Mouse (Mus musculus) liver, embryonic 18 days (tissue): ENCODE measurements around the gene Wbp4. TPM values are rescaled to one million over a fixed set of nuclear protein-coding genes. Genes with fewer than 3 reads are reported as not detected.

Experiments used
- polyA plus RNA-seq: library from polyadenylated mRNA; depleted of rRNA; stranded (reverse); fragments of >200 nt; gene quantifications from 2 replicates; pipeline ENCODE4 v1.2.3, GENCODE M21; 2012; rRNA removed

Wbp4 gene
- 5.4 and 6.0 TPM in 2 replicates for polyA plus RNA-seq

DNA sequence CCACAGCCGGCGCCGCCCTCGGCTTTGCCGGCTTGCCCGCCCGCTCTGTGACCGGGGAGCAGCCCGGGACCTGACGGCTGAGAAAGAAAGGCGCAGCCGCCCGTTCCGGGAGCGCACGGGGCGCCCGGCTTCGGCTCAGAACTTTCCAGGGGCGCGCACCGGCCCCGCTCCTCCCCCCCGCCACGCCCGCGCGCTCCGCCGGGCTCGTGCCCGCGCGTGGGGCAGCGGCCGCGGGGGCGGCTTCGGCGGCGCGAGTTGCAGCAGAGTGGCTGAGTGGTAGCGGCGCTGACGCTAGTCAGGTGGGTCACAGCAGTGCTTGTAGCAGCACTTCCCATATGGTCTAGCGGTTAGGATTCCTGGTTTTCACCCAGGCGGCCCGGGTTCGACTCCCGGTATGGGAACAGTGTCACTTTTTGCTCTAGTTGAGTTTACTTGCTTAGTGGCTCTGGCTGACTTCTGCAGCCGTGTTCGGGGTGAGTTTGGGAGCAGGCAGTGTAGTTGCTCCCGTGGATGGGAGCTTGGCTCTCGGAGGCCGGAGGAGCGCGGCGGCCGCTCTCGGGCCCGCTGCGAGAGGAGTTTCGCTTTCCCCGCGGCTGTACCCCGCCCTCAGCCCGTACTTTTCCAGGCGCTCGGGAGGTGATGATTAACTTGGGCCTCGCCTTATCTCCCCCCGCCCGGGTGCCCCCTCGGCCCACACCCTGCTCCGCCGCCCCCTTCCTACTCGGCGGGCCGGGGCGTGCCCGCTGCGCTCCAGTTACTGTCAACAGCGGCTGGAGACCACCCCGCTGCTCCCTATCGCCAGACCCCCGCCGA is at the start of gene Wbp4:
Wbp4 (minus strand) TSS at position 182 of the 813 bp plus-strand sequence.

DNA sequence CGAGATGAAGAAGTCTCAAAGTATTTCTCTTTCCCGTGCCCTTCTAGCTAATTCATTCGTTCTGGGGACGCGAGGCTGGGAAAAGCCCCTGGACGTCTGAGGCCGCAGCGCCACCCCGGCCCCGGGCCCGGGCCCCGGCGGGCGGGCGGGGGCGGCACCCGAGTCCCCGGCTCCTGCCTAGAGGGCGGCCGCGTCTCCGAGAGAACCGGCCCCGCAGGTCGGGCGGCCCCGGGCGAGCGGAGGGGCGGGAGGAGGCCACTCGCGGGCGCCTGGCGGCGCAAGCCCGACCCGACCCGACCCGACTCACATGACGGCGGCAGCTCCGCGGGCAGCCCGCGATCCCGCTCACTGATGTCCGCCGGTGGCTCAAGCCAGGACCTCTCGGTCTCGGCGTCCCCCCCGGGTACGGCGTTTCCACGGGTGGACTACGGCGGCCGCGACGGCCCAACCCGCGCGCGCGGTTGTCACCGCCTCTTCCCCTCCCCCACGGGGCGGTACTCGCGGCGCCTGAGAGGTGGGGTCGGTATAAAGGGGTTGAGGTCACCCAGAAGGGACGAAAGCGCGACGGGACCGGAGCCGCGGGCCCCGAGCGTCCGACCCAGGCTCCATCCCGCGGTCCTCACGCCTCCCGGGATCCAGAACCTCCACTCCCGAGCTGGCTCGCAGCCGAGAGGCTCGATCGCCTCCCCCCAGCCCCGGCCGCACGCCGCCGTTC is 539 bp downstream of the Wbp4 start, which contains the start of gene Elf1:
Elf1 (plus strand) TSS at position 571 of the 715 bp plus-strand sequence.

DNA sequence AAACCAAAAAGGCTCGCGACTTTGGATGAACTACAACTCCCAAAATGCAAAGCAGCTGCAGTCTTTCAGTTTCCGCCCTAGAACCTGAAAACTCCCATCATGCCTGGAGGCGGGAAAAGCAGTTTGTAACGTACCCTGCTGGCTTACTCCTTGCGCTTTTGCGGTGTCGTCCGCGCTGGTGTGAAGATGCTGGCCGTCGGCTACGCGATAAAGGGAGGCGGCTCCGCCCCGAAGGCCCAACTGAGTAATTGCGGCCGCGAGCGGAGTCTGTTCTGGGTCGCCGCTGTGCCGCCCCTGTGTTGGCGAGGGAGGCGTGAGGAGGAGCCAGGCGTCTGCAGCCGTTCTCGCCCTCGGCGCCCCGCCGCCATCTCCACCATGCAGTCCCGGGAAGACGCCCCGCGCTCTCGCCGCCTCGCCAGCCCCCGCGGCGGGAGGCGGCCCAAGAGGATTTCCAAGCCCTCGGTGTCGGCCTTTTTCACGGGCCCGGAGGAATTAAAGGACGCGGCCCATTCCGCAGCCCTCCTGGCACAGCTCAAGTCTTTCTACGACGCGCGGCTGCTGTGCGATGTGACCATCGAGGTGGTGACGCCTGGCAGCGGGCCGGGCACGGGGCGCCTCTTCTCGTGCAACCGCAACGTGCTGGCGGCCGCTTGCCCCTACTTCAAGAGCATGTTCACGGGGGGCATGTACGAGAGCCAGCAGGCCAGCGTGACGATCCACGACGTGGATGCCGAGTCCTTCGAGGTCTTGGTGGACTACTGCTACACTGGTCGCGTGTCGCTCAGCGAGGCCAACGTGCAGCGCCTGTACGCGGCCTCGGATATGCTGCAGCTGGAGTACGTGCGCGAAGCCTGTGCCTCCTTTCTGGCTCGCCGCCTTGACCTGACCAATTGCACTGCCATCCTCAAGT is 29.4 kb downstream of the Wbp4 start, which contains the start of gene Kbtbd6:
Kbtbd6 (plus strand) TSS at position 155 of the 910 bp plus-strand sequence.

DNA sequence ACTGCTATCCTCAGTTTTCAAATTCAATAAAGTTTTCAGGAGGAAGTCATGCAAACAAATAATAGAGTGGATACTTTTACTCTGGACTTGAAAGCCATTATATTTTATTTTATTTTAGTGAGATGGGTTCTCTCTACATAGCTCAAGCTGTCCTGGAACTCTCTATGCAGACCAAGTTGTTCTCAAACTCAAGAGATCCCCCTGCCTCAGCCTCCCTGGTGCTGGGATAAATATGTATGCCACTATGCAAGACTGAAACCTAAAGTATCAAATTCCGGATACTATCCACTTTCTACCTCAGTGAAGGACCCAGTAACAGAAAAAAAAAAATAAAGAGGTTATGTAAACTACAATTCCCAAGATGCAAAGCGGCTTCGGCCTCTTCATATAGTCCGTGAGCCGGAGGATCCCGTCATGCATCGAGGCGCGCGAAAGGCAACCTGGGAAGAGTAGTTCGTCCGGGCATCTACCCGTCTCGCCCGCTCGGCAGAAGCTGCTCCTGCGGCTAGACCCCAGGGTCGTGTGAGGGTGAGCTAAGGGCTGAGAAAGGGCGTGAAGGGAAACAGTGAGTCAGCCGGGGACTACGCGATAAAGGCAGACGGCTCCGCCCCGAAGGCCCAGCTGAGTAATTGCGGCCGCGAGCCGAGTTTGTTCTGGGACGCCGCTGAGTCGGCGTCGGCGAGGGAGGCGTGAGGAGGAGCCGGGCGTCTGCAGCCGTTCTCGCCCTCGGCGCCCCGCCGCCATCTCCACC is 55.2 kb downstream of the Wbp4 start, which contains the start of gene Kbtbd7:
Kbtbd7 (plus strand) TSS at position 533 of the 751 bp plus-strand sequence.

Other genes with a start within 250 kb of the Wbp4 start
- not detected in 2 replicates for gene Zfp957, start 234.2 kb downstream of the Wbp4 start, polyA plus RNA-seq
- 76.3 and 77.8 TPM in 2 replicates for gene Rgcc, start 179.9 kb downstream of the Wbp4 start, polyA plus RNA-seq
- gene Naa16, start 90.7 kb downstream of the Wbp4 start, polyA plus RNA-seq, result 6.2 and 7.6 TPM in 2 replicates
- 2.7 and 2.9 TPM in 2 replicates for gene Mtrf1, start 83.7 kb downstream of the Wbp4 start, polyA plus RNA-seq
- gene Kbtbd7, start 55.0 kb downstream of the Wbp4 start, polyA plus RNA-seq, result 2.2 TPM in 2 replicates
- 0.87 and 1.00 TPM in 2 replicates for gene Kbtbd6, start 29.7 kb downstream of the Wbp4 start, polyA plus RNA-seq
- 10.4 and 11.4 TPM in 2 replicates for gene Elf1, start 326 bp downstream of the Wbp4 start, polyA plus RNA-seq
- gene Sugt1, start 106.2 kb upstream of the Wbp4 start, polyA plus RNA-seq, result 14.2 and 14.5 TPM in 2 replicates
- gene Cnmd, start 180.7 kb upstream of the Wbp4 start, polyA plus RNA-seq, result 1.8 and 3.5 TPM in 2 replicates